Mouse (Mus musculus) limb, embryonic 11.5 days (tissue): ENCODE results near the gene Actrt2. TPM values are rescaled to one million over a fixed set of nuclear protein-coding genes. Genes with fewer than 3 reads are reported as not detected.
A peak's percentile ranks its signal among the peaks of the same experiment; 100 is the strongest.

Experiments
- ATAC-seq: fragments of 200-750 bp; cut with Nextera tagmentation; 2 replicates; pipeline ENCODE4 v1.8.0; 2017; ENCODE audit warnings: low read depth; ENCODE audit not compliant: insufficient number of reproducible peaks, low FRiP score, low TSS enrichment
- DNase-seq: peaks from one replicate; pipeline ENCODE4 v3.0.0-alpha.2; 2015; ENCODE audit warnings: low spot score
- H3K27ac ChIP-seq: fragments of 300-500 bp; sonication (generic); replicated peaks from 2 replicates; pipeline ENCODE4 v1.5.1; 2014; ENCODE audit warnings: low read depth, mild to moderate bottlenecking, low read length
- H3K27me3 ChIP-seq: fragments of 300-500 bp; sonication (generic); 2 replicates; pipeline ENCODE4 v1.6.1; 2014; ENCODE audit warnings: mild to moderate bottlenecking, low read length, mixed read lengths; ENCODE audit not compliant: control insufficient read depth, insufficient read depth
- H3K36me3 ChIP-seq: fragments of 300-500 bp; sonication (generic); 2 replicates; pipeline ENCODE4 v1.6.1; 2014; ENCODE audit warnings: mild to moderate bottlenecking, low read length, moderate library complexity, mixed read lengths; ENCODE audit not compliant: control insufficient read depth, insufficient read depth
- H3K4me1 ChIP-seq: fragments of 300-500 bp; sonication (generic); 2 replicates; pipeline ENCODE4 v1.6.1; 2014; ENCODE audit warnings: low read length, mixed read lengths; ENCODE audit not compliant: control insufficient read depth, insufficient read depth
- H3K4me2 ChIP-seq: fragments of 300-500 bp; sonication (generic); 2 replicates; pipeline ENCODE4 v1.6.1; 2014; ENCODE audit warnings: low read depth, mild to moderate bottlenecking, moderate library complexity; ENCODE audit not compliant: severe bottlenecking
- H3K4me3 ChIP-seq: fragments of 300-500 bp; sonication (generic); 2 replicates; pipeline ENCODE4 v1.5.1; 2014; ENCODE audit warnings: low read depth, low read length
- H3K9ac ChIP-seq: fragments of 300-500 bp; sonication (generic); 2 replicates; pipeline ENCODE4 v1.6.1; 2014; ENCODE audit warnings: mild to moderate bottlenecking, low read length
- H3K9me3 ChIP-seq: fragments of 300-500 bp; sonication (generic); 2 replicates; pipeline ENCODE4 v1.6.1; 2016; ENCODE audit warnings: low read length; ENCODE audit not compliant: control insufficient read depth
- WGBS: fragments of 180-500 bp; shearing (Covaris S2); extraction: QIAGEN DNeasy Blood & Tissue Kit; methylation state at CpG from one replicate; pipeline ENCODE4 v1.1.7; 2014; 5-methylcytosine and 5-hydroxymethylcytosine counted together
- polyA plus RNA-seq: library from polyadenylated mRNA; unstranded; fragments of >200 nt; fragmentation: Nextera tagmentation; extraction: Ambion mirVana; gene quantifications from 2 replicates; pipeline ENCODE4 v1.2.1, GENCODE M21; 2014

Actrt2 gene
- polyA plus RNA-seq: not detected in 2 replicates

DNA sequence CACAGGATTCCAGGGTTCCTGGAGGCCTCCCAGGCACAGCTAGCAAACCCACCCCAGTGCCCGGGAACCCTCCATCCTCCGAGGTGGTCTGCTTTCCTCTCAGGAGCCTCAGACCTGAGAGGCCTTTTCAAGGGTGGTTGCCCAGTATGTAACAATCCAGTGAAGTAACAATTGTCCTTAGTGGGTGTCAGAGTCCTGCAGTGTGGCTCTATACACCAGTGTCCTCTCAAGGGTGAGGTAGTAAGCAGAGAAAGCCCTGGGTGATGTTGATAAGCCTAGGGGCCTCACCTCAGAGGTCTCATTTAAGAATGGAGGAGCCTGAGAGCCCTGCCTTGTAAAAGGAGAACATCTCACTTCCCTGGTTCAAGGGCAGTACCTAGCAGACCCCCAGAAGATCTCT, at the start of gene Actrt2:
Gene Actrt2 (minus strand): TSS at position 101 of the 400 bp plus-strand sequence.
- no peaks in the 10 kb centered on the region for H3K9me3 ChIP-seq
- no peak within 1 kb of the TSS for H3K4me2 ChIP-seq
- peaks cover 53% of the 10 kb centered on the region for H3K4me1 ChIP-seq
- no peak within 1 kb of the TSS for H3K27ac ChIP-seq
- DNase-seq: no peak
- H3K9ac ChIP-seq: no peak within 1 kb of the TSS
- H3K36me3 ChIP-seq: no peaks in the 10 kb centered on the region
- 93% methylated on average over 2 of the region's 2 CpGs for WGBS
- H3K4me3 ChIP-seq: no peak within 1 kb of the TSS
- no peak for ATAC-seq
- H3K27me3 ChIP-seq: 0 out of 2 replicates have a peak, but pooled peaks cover 2% of the 10 kb centered on the region

- Histone ChIP-seq H3K9ac (peak overlapping the region; percentile 18), H3K9me3 (no peaks in the 10 kb centered on the region), H3K36me3 (no peaks in the 10 kb centered on the region), H3K27ac (peak overlapping the region; percentile 98), H3K27me3 (no peaks in the 10 kb centered on the region), H3K4me1 (peaks cover 64% of the 10 kb centered on the region), H3K4me3 (no peak overlapping the region), H3K4me2 (no peak overlapping the region)
- ATAC-seq (peak; percentile 74), DNase-seq (peak; percentile 85)
- 17% methylated on average over 21 of the region's 21 CpGs for WGBS
Observed at GRCm38 (mm10) chr4:154709391-154710107, 41.9 kb upstream of the Actrt2 start.

DNA sequence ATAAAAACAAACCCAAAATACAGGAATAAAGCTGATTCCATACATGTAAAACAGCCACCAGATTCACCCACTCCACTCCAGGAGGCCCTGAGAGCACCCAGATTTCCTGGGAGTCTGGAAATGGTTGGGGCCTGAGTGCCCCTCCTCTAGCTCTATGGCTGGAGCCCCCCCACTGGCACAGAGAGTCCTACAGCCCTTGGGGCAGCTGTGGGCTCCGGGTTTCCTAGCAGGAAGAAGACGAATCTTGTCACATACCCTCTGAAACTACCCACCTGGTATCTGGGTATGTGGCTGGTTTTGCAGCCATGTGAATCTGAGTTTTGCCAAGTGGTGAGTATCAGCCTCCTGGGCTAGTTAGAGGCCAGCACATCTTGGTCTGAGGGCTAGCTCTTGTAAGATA, 41.1 kb upstream of the Actrt2 start:
- no peak overlapping the region; the same call in 1 of the 2 replicates for H3K4me2 ChIP-seq
- H3K27me3 ChIP-seq: no peaks in the 10 kb centered on the region
- peak overlapping the region; percentile 98 for H3K27ac ChIP-seq
- no peaks in the 10 kb centered on the region for H3K9me3 ChIP-seq
- no peak overlapping the region for H3K4me3 ChIP-seq
- H3K36me3 ChIP-seq: no peaks in the 10 kb centered on the region
- whole genome bisulfite sequencing: 37% methylated on average over 2 of the region's 2 CpGs
- peak overlapping the region; percentile 49; the same call in 1 of the 2 replicates for H3K9ac ChIP-seq
- DNase-seq (peak; percentile 25), ATAC-seq (no peak)
- H3K4me1 ChIP-seq: peaks cover 71% of the 10 kb centered on the region

DNA sequence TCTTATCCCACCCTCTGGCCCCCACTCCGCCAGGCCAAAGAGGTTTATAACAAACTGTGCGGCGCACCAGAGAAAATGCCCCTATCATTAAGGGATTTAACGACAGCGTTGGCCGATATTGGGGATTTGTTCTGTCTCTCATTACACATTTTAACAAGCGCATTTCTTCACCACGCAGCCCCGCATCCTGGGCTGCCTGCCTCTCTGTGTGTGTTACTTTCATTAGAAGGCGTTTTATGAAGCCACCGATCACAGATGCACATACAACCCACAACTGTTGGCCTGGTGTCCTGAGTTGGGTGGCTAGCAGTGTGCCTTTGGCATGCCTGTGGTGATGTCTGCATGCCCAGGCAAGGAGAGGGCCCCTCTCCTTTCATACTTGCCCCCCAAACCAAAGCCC, 40.6 kb upstream of the Actrt2 start:
- Histone ChIP-seq H3K9me3 (no peaks in the 10 kb centered on the region), H3K36me3 (no peaks in the 10 kb centered on the region), H3K4me2 (no peak overlapping the region), H3K4me3 (no peak overlapping the region), H3K9ac (peak overlapping the region; percentile 49), H3K27me3 (no peaks in the 10 kb centered on the region), H3K27ac (peak overlapping the region; percentile 98), H3K4me1 (peaks cover 75% of the 10 kb centered on the region)
- WGBS: 15% methylated on average over 11 of the region's 11 CpGs
- DNase-seq: peak; percentile 69
- ATAC-seq: no peak

DNA sequence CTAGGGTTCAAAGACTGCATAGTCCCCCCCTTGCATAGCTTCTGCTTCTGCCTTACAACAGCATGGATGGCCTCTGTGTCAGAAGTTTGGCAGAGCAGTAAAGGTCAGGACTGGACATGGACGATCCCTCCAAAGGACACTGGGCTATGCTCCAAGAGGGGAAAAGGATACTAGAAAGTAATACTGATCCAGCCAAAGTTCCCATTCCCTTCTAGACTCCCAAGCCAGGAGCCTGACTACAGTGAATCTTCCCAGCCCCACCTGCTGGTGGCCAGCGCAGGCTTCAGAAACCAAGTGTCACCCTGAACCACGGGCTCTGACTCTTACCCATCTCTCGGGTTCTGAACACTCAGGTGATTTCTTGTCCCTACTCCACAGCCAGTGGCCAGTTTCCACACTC, 39.9 kb upstream of the Actrt2 start:
- peak overlapping the region; percentile 98; the same call in 1 of the 2 replicates for H3K27ac ChIP-seq
- H3K4me2 ChIP-seq: no peak overlapping the region
- H3K36me3 ChIP-seq: no peaks in the 10 kb centered on the region
- ATAC-seq: no peak
- H3K4me1 ChIP-seq: peaks cover 81% of the 10 kb centered on the region
- H3K27me3 ChIP-seq: no peaks in the 10 kb centered on the region
- no peak overlapping the region for H3K9ac ChIP-seq
- 83% methylated on average over 4 of the region's 4 CpGs for WGBS
- no peak for DNase-seq
- H3K4me3 ChIP-seq: no peak overlapping the region
- H3K9me3 ChIP-seq: no peaks in the 10 kb centered on the region

- Histone ChIP-seq H3K27ac (0 out of 2 replicates have a peak overlapping the region, but pooled peaks have one; percentile 45), H3K4me1 (peaks cover 84% of the 10 kb centered on the region), H3K9me3 (no peaks in the 10 kb centered on the region), H3K9ac (no peak overlapping the region), H3K4me2 (no peak overlapping the region), H3K4me3 (no peak overlapping the region), H3K27me3 (no peaks in the 10 kb centered on the region), H3K36me3 (no peaks in the 10 kb centered on the region)
- WGBS: 90% methylated on average over 1 of the region's 1 CpGs
- DNase-seq (no peak), ATAC-seq (no peak)
Observed at GRCm38 (mm10) chr4:154706442-154706841, 38.8 kb upstream of the Actrt2 start.

GRCm38 (mm10) chr4:154705681-154706080, 38.0 kb upstream of the Actrt2 start:
- no peak overlapping the region for H3K4me2 ChIP-seq

GRCm38 (mm10) chr4:154705056-154705455, 37.4 kb upstream of the Actrt2 start:
- H3K4me1 ChIP-seq: peaks cover 70% of the 10 kb centered on the region
- no peak overlapping the region for H3K9ac ChIP-seq
- peak overlapping the region; percentile 47 for H3K27ac ChIP-seq
- no peak overlapping the region for H3K4me3 ChIP-seq
- 85% methylated on average over 6 of the region's 6 CpGs for WGBS
- H3K4me2 ChIP-seq: no peak overlapping the region
- H3K27me3 ChIP-seq: no peaks in the 10 kb centered on the region
- H3K36me3 ChIP-seq: no peaks in the 10 kb centered on the region
- DNase-seq: peak; percentile 21
- ATAC-seq: no peak
- H3K9me3 ChIP-seq: no peaks in the 10 kb centered on the region

More at GRCm38 (mm10) chr4:154705681-154706080, 38.0 kb upstream of the Actrt2 start:
- Histone ChIP-seq H3K27me3 (no peaks in the 10 kb centered on the region), H3K4me1 (peaks cover 77% of the 10 kb centered on the region), H3K4me3 (no peak overlapping the region), H3K36me3 (no peaks in the 10 kb centered on the region), H3K27ac (peak overlapping the region; percentile 47; the same call in 1 of the 2 replicates), H3K9me3 (no peaks in the 10 kb centered on the region), H3K9ac (no peak overlapping the region)
- ATAC-seq (no peak), DNase-seq (no peak)
- 48% methylated on average over 4 of the region's 4 CpGs for WGBS
